Mouse (Mus musculus) liver, embryonic 11.5 days (tissue): ENCODE results near the gene Col6a2. TPM values are rescaled to one million over a fixed set of nuclear protein-coding genes. Genes with fewer than 3 reads are reported as not detected.

ENCODE experiments used
- ATAC-seq: fragments of 200-750 bp; cut with Nextera tagmentation; replicated peaks from 2 replicates; pipeline ENCODE4 v1.8.0; 2017; ENCODE audit warnings: moderate number of reproducible peaks, mild to moderate bottlenecking, moderate TSS enrichment, moderate library complexity; ENCODE audit not compliant: low FRiP score
- DNase-seq: peaks from one replicate; pipeline ENCODE4 v3.0.0-alpha.2; 2017; ENCODE audit warnings: low spot score
- H3K27ac ChIP-seq: fragments of 300-500 bp; sonication (generic); 2 replicates; pipeline ENCODE4 v1.5.1; 2014; ENCODE audit warnings: mild to moderate bottlenecking, low read depth, low read length, control low read depth
- H3K27me3 ChIP-seq: fragments of 300-500 bp; sonication (generic); replicated peaks from 2 replicates; pipeline ENCODE4 v1.6.1; 2014; ENCODE audit warnings: low read length, mixed read lengths; ENCODE audit not compliant: control insufficient read depth, insufficient read depth
- H3K36me3 ChIP-seq: fragments of 300-500 bp; sonication (generic); 2 replicates; pipeline ENCODE4 v1.6.1; 2014; ENCODE audit warnings: mild to moderate bottlenecking, low read length, moderate library complexity, mixed read lengths; ENCODE audit not compliant: control insufficient read depth, insufficient read depth
- H3K4me1 ChIP-seq: fragments of 300-500 bp; sonication (generic); replicated peaks from 2 replicates; pipeline ENCODE4 v1.6.1; 2014; ENCODE audit warnings: low read length, mixed read lengths; ENCODE audit not compliant: control insufficient read depth, insufficient read depth
- H3K4me2 ChIP-seq: fragments of 300-500 bp; sonication (generic); 2 replicates; pipeline ENCODE4 v1.6.1; 2014; ENCODE audit warnings: mild to moderate bottlenecking, control low read depth, moderate library complexity
- H3K4me3 ChIP-seq: fragments of 300-500 bp; sonication (generic); 2 replicates; pipeline ENCODE4 v1.5.1; 2014; ENCODE audit warnings: low read depth, low read length, control low read depth
- H3K9ac ChIP-seq: fragments of 300-500 bp; sonication (generic); 2 replicates; pipeline ENCODE4 v1.6.1; 2014; ENCODE audit warnings: low read depth, low read length, control low read depth
- H3K9me3 ChIP-seq: fragments of 300-500 bp; sonication (generic); 2 replicates; pipeline ENCODE4 v1.6.1; 2016; ENCODE audit warnings: low read length, inconsistent platforms, mixed read lengths; ENCODE audit not compliant: control insufficient read depth
- WGBS: fragments of 180-500 bp; shearing (Covaris S2); extraction: QIAGEN DNeasy Blood & Tissue Kit; methylation state at CpG from one replicate; pipeline ENCODE4 v1.1.7; 2014; 5-methylcytosine and 5-hydroxymethylcytosine counted together
- polyA plus RNA-seq: library from polyadenylated mRNA; unstranded; fragments of >200 nt; fragmentation: Nextera tagmentation; extraction: Ambion mirVana; gene quantifications from 2 replicates; pipeline ENCODE4 v1.2.1, GENCODE M21; 2014

Col6a2 gene
- polyA plus RNA-seq, 1 experiment from 2014 or later = 18.2 TPM

DNA sequence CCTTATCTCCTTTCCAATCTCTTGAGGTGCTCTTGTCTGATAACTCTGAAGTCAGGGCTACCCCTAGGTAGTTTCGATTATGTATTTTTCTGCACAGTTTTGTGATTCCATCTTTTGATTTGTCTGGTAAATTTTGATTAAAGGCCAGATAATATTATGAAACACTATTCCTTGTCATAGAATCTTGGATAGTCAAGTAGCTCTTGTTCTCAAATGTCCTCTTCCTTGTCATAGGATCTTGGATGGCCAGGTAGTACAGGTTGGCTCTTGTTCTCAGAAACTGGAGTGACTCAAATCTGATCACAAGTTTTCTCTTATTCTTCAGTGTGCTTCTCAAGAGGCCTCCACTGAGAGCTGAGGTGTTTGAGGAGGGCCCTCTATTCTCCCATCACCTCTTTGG lies 7.2 kb upstream of the Col6a2 start:
- Histone ChIP-seq H3K9me3 (no peaks in the 10 kb centered on the region), H3K4me1 (no peaks in the 10 kb centered on the region), H3K9ac (no peak overlapping the region), H3K4me2 (no peak overlapping the region), H3K27ac (no peak overlapping the region), H3K36me3 (no peaks in the 10 kb centered on the region), H3K4me3 (no peak overlapping the region), H3K27me3 (no peaks in the 10 kb centered on the region)
- DNase-seq (no peak), ATAC-seq (no peak)
- 83% methylated on average over 1 of the region's 1 CpGs for WGBS

DNA sequence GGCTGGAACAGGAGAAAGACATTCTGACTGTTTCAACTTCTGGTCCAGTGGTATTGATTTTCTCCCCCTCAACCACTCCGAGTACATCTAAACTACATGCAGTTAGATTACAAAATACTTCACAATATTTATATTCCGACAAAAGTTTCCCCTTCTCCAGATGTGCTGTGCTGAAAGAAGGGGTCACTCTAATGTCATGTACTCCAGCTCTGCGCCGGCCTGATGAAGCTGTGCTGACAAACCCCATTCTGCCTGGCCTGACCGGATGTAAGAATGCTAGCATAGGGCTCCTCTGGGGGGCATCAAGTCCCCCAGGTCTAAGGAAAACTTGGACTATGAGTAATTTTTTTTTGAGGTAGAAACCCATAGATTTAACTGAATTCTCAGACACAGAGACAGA lies 4.3 kb upstream of the Col6a2 start:
- H3K36me3 ChIP-seq = no peaks in the 10 kb centered on the region
- WGBS = 79% methylated on average over 5 of the region's 5 CpGs
- ATAC-seq = no peak
- no peaks in the 10 kb centered on the region for H3K9me3 ChIP-seq
- no peak for DNase-seq
- H3K4me1 ChIP-seq = no peaks in the 10 kb centered on the region; the same call in 1 of the 2 replicates
- no peak overlapping the region for H3K4me2 ChIP-seq
- H3K4me3 ChIP-seq = no peak overlapping the region
- H3K27ac ChIP-seq = no peak overlapping the region
- H3K27me3 ChIP-seq = peaks cover 1% of the 10 kb centered on the region; the same call in 1 of the 2 replicates
- H3K9ac ChIP-seq = no peak overlapping the region

DNA sequence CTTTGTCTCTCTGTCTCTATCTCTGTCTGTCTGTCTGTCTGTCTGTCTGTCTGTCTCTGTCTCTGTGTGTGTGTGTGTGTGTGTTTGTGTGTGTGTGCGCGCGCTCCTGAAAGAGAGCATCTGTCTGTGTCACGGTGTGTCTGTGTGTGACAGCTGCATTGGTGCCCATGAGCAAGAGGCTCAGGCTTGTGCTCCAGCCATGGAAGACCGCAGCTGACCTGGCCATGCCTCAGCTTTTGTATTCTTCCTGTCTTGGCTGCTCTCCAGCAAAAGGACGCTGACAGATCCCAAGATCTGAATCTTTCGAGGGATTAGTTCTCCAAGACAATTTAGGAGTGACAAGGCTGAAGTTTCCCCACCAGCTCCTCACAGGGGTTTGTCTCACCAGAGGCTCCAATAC lies 1.5 kb upstream of the Col6a2 start:
- Histone ChIP-seq H3K4me1 (no peaks in the 10 kb centered on the region; the same call in 1 of the 2 replicates), H3K9me3 (no peaks in the 10 kb centered on the region), H3K4me2 (no peak overlapping the region), H3K27me3 (peaks cover 5% of the 10 kb centered on the region; the same call in 1 of the 2 replicates), H3K9ac (no peak overlapping the region), H3K4me3 (no peak overlapping the region), H3K36me3 (no peaks in the 10 kb centered on the region), H3K27ac (no peak overlapping the region)
- WGBS = 78% methylated on average over 7 of the region's 7 CpGs
- ATAC-seq (no peak), DNase-seq (no peak)

- Histone ChIP-seq H3K4me2 (peak overlapping the region; percentile 62), H3K4me3 (peak overlapping the region; percentile 46; the same call in 1 of the 2 replicates)
These were observed 304 bp upstream of the Col6a2 start for GRCm38 (mm10) chr10:76623734-76624133.

DNA sequence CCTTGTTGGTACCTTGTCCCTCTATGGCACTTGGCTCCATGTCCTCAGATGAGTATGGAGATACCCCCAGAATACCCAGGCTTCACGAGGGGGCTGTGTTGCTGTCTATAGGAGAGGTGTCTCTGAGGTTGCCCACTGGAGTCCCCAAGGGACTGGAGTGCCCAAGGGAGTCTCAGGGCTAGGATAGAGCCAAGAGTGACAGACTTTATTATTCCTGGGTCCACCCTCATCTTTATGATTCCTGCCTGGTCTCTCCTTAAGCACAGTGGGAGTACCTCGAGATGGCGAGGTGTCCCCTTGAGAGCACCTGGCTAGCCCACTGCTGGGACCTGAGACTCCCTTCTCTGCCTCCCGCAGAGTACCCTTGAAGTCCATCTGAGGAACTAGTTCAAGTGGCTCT lies 1.0 kb downstream of the Col6a2 start:
- Histone ChIP-seq H3K27me3 (peaks cover 5% of the 10 kb centered on the region; the same call in 1 of the 2 replicates), H3K4me3 (peak overlapping the region; percentile 46), H3K9ac (no peak overlapping the region; the same call in 1 of the 2 replicates), H3K4me1 (no peaks in the 10 kb centered on the region; the same call in 1 of the 2 replicates), H3K4me2 (peak overlapping the region; percentile 62), H3K9me3 (no peaks in the 10 kb centered on the region), H3K27ac (no peak overlapping the region), H3K36me3 (no peaks in the 10 kb centered on the region)
- 70% methylated on average over 4 of the region's 4 CpGs for WGBS
- ATAC-seq (no peak), DNase-seq (no peak)

More at GRCm38 (mm10) chr10:76623734-76624133, 304 bp upstream of the Col6a2 start:
- DNase-seq (no peak), ATAC-seq (no peak)
- Histone ChIP-seq H3K4me1 (no peaks in the 10 kb centered on the region; the same call in 1 of the 2 replicates), H3K27ac (no peak overlapping the region), H3K9ac (no peak overlapping the region), H3K9me3 (no peaks in the 10 kb centered on the region), H3K36me3 (no peaks in the 10 kb centered on the region), H3K27me3 (peaks cover 5% of the 10 kb centered on the region; the same call in 1 of the 2 replicates)
- 22% methylated on average over 7 of the region's 7 CpGs for WGBS

- Histone ChIP-seq H3K9me3 (no peaks in the 10 kb centered on the region), H3K9ac (no peak overlapping the region), H3K4me3 (no peak overlapping the region), H3K27me3 (no peaks in the 10 kb centered on the region), H3K4me2 (no peak overlapping the region), H3K27ac (no peak overlapping the region), H3K4me1 (no peaks in the 10 kb centered on the region), H3K36me3 (no peaks in the 10 kb centered on the region)
- DNase-seq (no peak), ATAC-seq (no peak)
- WGBS = 84% methylated on average over 7 of the region's 7 CpGs
These were observed 11.0 kb downstream of the Col6a2 start for GRCm38 (mm10) chr10:76612473-76612872.

DNA sequence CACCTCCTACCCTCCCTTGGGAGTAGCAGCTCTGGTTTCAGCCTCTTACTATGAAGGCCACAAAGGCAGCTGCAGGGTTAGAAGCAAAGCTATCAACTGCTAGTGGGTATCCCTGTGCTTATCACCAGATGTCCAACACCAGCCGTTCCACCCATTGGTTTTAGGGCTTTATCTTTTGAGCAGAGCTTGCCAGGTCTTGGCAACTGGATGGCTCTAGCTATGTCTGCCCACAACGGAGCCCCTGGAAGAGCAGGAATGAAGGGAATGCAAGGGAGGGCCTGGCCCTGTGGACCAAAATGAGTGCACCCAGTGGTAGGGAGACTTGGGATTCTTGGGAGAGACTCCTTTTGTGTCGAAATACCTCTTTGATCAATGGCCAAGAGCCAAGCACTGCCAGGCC lies 20.7 kb downstream of the Col6a2 start:
- peaks cover 6% of the 10 kb centered on the region for H3K36me3 ChIP-seq

GRCm38 (mm10) chr10:76596338-76596737 lies 27.1 kb downstream of the Col6a2 start:
- Histone ChIP-seq H3K4me1 (peaks cover 3% of the 10 kb centered on the region; the same call in 1 of the 2 replicates), H3K9ac (no peak overlapping the region), H3K4me3 (no peak overlapping the region), H3K27me3 (no peaks in the 10 kb centered on the region), H3K36me3 (no peaks in the 10 kb centered on the region), H3K9me3 (no peaks in the 10 kb centered on the region), H3K27ac (no peak overlapping the region), H3K4me2 (no peak overlapping the region)
- no peak for DNase-seq
- 86% methylated on average over 31 of the region's 31 CpGs for WGBS
- no peak; the same call in 1 of the 2 replicates for ATAC-seq

More for the DNA sequence above, 20.7 kb downstream of the Col6a2 start:
- H3K4me2 ChIP-seq = no peak overlapping the region
- no peak for ATAC-seq
- H3K9me3 ChIP-seq = no peaks in the 10 kb centered on the region
- H3K4me1 ChIP-seq = no peaks in the 10 kb centered on the region
- H3K27me3 ChIP-seq = no peaks in the 10 kb centered on the region
- WGBS = 51% methylated on average over 3 of the region's 3 CpGs
- H3K4me3 ChIP-seq = no peak overlapping the region
- DNase-seq = no peak
- H3K9ac ChIP-seq = no peak overlapping the region
- no peak overlapping the region for H3K27ac ChIP-seq

DNA sequence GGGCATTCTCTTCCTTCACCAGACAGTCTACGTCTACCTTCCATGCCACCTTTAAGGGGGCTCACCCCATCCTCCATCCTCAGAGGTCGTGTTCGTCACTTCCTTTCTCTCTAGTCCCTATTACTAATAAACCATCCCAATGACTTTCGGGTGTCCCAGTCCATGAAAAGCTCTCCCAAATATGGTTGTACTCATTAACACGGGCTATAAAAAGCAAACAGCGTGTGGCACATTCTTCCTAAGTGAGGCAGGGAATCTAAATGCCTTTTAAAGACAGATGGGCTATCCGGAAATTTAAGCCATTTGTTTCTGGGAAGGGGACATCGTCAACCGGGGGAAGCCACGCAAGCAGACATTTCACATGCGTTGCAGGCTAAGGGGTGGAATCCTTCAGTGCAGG lies 33.2 kb downstream of the Col6a2 start:
- Histone ChIP-seq H3K9me3 (no peaks in the 10 kb centered on the region), H3K36me3 (no peaks in the 10 kb centered on the region), H3K9ac (no peak overlapping the region), H3K4me3 (no peak overlapping the region), H3K27ac (no peak overlapping the region), H3K4me2 (no peak overlapping the region), H3K27me3 (no peaks in the 10 kb centered on the region), H3K4me1 (peaks cover 3% of the 10 kb centered on the region; the same call in 1 of the 2 replicates)
- ATAC-seq (no peak), DNase-seq (no peak)
- 84% methylated on average over 11 of the region's 11 CpGs for WGBS
